Mouse (Mus musculus) brain, embryonic 14.5 days (tissue): Measurements from ENCODE around the gene Nat8f1. TPM values are rescaled to one million over a fixed set of nuclear protein-coding genes. Genes with fewer than 3 reads are reported as not detected.

Experiments
- DNase-seq: peaks from one replicate; pipeline ENCODE4 v3.0.0-alpha.2; 2011; ENCODE audit warnings: low read depth
- CTCF ChIP-seq: fragments of 200-500 bp; IDR thresholded peaks from 2 replicates; pipeline ENCODE4 v1.5.1; 2012; ENCODE audit warnings: inconsistent platforms, mild to moderate bottlenecking, moderate library complexity, borderline replicate concordance; ENCODE audit not compliant: insufficient read depth, insufficient read length; ENCODE audit errors: extremely low read depth
- POLR2A ChIP-seq: fragments of 200-500 bp; IDR thresholded peaks from 2 replicates; pipeline ENCODE4 v1.6.1; 2012; ENCODE audit warnings: mild to moderate bottlenecking, inconsistent platforms, borderline replicate concordance; ENCODE audit not compliant: poor library complexity, insufficient read depth, insufficient read length, severe bottlenecking; ENCODE audit errors: extremely low read depth
- polyA plus RNA-seq: library from polyadenylated mRNA; depleted of rRNA; stranded (reverse); fragments of >200 nt; gene quantifications from 2 replicates; pipeline ENCODE4 v1.2.3, GENCODE M21; 2012; rRNA removed

Nat8f1 gene
- polyA plus RNA-seq, 1 experiment, result 17.1 TPM

- TF ChIP-seq CTCF (no peak), POLR2A (no peak)
- no peak for DNase-seq
Measured at GRCm38 (mm10) chr6:85862565-85862964, 52.9 kb downstream of the Nat8f1 start.

- DNase-seq, result no peak
- TF ChIP-seq CTCF (no peak), POLR2A (no peak)
Measured at GRCm38 (mm10) chr6:85861247-85861646, 54.2 kb downstream of the Nat8f1 start.

Other genes with a start within 250 kb of the Nat8f1 start
- gene Nat8f7, start 202.5 kb downstream of the Nat8f1 start, polyA plus RNA-seq, result not detected in 2 replicates
- gene Nat8f3, start 149.9 kb downstream of the Nat8f1 start, polyA plus RNA-seq, result 0.08 TPM in 1 of 2 replicates, not detected in the other
- gene Nat8f6, start 94.7 kb downstream of the Nat8f1 start, polyA plus RNA-seq, result 0.08 TPM in 1 of 2 replicates, not detected in the other
- not detected in 2 replicates for gene Nat8f5, start 94.7 kb downstream of the Nat8f1 start, polyA plus RNA-seq
- not detected in 2 replicates for gene Nat8, start 83.6 kb downstream of the Nat8f1 start, polyA plus RNA-seq
- gene Nat8f2, start 46.5 kb downstream of the Nat8f1 start, polyA plus RNA-seq, result 0.03 and 0.10 TPM in 2 replicates
- gene Nat8f4, start 10.8 kb downstream of the Nat8f1 start, polyA plus RNA-seq, result 4.5 and 5.5 TPM in 2 replicates
- gene Tprkb, start 3.8 kb downstream of the Nat8f1 start, polyA plus RNA-seq, result 35.5 and 40.7 TPM in 2 replicates
- 157 and 169 TPM in 2 replicates for gene Dusp11, start 46.0 kb upstream of the Nat8f1 start, polyA plus RNA-seq
- 0.15 TPM in 1 of 2 replicates, not detected in the other for gene Figla, start 100.5 kb upstream of the Nat8f1 start, polyA plus RNA-seq
- 181 and 191 TPM in 2 replicates for gene Add2, start 113.0 kb upstream of the Nat8f1 start, polyA plus RNA-seq